Mouse (Mus musculus): ENCODE measurements around the gene Ckm. TPM values are rescaled to one million over a fixed set of nuclear protein-coding genes. Genes with fewer than 3 reads are reported as not detected.

Ckm gene
- total and polyA plus RNA-seq, 3 experiments: not detected

DNA sequence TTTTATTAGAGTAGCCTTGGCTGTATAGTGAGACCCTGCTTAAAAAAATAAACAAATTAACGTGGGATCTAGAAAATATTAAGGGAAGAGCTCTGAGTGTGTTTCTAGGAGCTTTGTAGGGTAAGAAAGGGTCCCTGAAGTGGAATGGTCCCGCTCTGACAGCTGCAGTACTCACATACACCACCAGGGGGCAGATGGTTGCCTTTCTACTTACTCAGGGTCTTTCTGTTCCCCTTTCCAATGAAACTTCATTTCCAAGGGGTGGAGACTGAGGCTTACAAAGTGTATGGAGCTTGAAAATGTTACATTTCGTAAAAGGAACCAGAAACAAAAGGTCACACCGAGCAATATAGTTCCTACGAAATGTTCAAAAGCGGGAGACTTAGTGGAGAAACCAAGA is 56.9 kb downstream of the Ckm start:
- H3K9me3 ChIP-seq (replicated peaks; ENCODE audit: insufficient read depth, low read length): no peaks in the 10 kb centered on the region
- DNase-seq (ENCODE audit: low read depth, low spot score): peak; percentile 83
- no peak overlapping the region for H3K4me3 ChIP-seq (ENCODE audit: control insufficient read depth in 1 of 2, insufficient read depth in 1 of 2, low read depth in 2 of 2, low read length in 2 of 2)
- peaks cover 7% of the 10 kb centered on the region for H3K79me2 ChIP-seq (ENCODE audit: control insufficient read depth, insufficient read depth, low read length, poor library complexity)
- H3K27ac ChIP-seq (ENCODE audit: control insufficient read depth, low read depth, low read length): no peak overlapping the region
- H3K4me1 ChIP-seq (ENCODE audit: control insufficient read depth in 1 of 2, insufficient read depth in 2 of 2, low read length in 2 of 2): peaks cover 0 to 8% of the 10 kb centered on the region in 2 experiments; a peak in 1 of 4 replicates
- H3K36me3 ChIP-seq (ENCODE audit: control insufficient read depth in 1 of 2, insufficient read depth in 2 of 2, low read length in 2 of 2): peaks cover 0 to 4% of the 10 kb centered on the region in 2 experiments; a peak in 1 of 4 replicates
- H3K27me3 ChIP-seq (ENCODE audit: control insufficient read depth in 1 of 2, insufficient read depth in 2 of 2, low read length in 2 of 2): no peaks in the 10 kb centered on the region
- H3K9ac ChIP-seq (ENCODE audit: control insufficient read depth, low read depth, low read length, poor library complexity, severe bottlenecking): no peak overlapping the region
- TF ChIP-seq ZKSCAN1 (IDR thresholded peaks at IDR 0.05; ENCODE audit: low read depth, low read length): no peak
- TF ChIP-seq RAD21 (IDR thresholded peaks at IDR 0.05; ENCODE audit: low read depth, low read length): peak; percentile 56
- TF ChIP-seq GATA1 (IDR thresholded peaks at IDR 0.05; ENCODE audit: low read depth, low read length): no peak
- TF ChIP-seq JUND (IDR thresholded peaks at IDR 0.05; ENCODE audit: low read depth, low read length): no peak
- TF ChIP-seq ZNF384 (IDR thresholded peaks at IDR 0.05; ENCODE audit: low read depth, low read length): no peak
- no peak for TF ChIP-seq BHLHE40 (IDR thresholded peaks at IDR 0.05; ENCODE audit: borderline replicate concordance, low read depth, low read length)
- TF ChIP-seq MXI1 (IDR thresholded peaks at IDR 0.05; ENCODE audit: low read depth, low read length): no peak
- no peak for TF ChIP-seq NELFE (IDR thresholded peaks at IDR 0.05; ENCODE audit: low read depth, low read length)
- peak; percentile 78 for TF ChIP-seq SMC3 (IDR thresholded peaks at IDR 0.05; ENCODE audit: low read depth, low read length)
- no peak for TF ChIP-seq POLR2AphosphoS2 (IDR thresholded peaks at IDR 0.05; ENCODE audit: low read length)
- no peak for TF ChIP-seq TBP (IDR thresholded peaks at IDR 0.05; ENCODE audit: low read depth, low read length)
- TF ChIP-seq UBTF (IDR thresholded peaks at IDR 0.05; ENCODE audit: borderline replicate concordance, insufficient read depth, low read depth, low read length): no peak
- peak; percentile 69; the same call in 1 of the 2 replicates for TF ChIP-seq SIN3A (IDR thresholded peaks at IDR 0.05; ENCODE audit: low read length)
- TF ChIP-seq GABPA (IDR thresholded peaks at IDR 0.05; ENCODE audit: low read depth, low read length): no peak
- peak; percentile 77 to 99 (median 88) for TF ChIP-seq CTCF (IDR thresholded peaks at IDR 0.05 in 2 of 3, conservative IDR thresholded peaks at IDR 0.05 in 1 of 3; ENCODE audit: control insufficient read depth in 1 of 3, insufficient read depth in 1 of 3, low read depth in 2 of 3, low read length in 3 of 3, poor library complexity in 1 of 3, severe bottlenecking in 1 of 3)
- TF ChIP-seq USF2 (IDR thresholded peaks at IDR 0.05; ENCODE audit: borderline replicate concordance in 1 of 2, insufficient read depth in 1 of 2, low read depth in 1 of 2, low read length in 2 of 2): no peak
- TF ChIP-seq MAZ (IDR thresholded peaks at IDR 0.05; ENCODE audit: low read depth, low read length): no peak
- TF ChIP-seq EP300 (IDR thresholded peaks at IDR 0.05; ENCODE audit: low read depth in 1 of 2, low read length in 2 of 2): no peak
- TF ChIP-seq MYB (IDR thresholded peaks at IDR 0.05; ENCODE audit: low read depth, low read length): no peak
- TF ChIP-seq ZC3H11A (IDR thresholded peaks at IDR 0.05; ENCODE audit: low read depth, low read length): peak; percentile 39
- TF ChIP-seq USF1 (IDR thresholded peaks at IDR 0.05; ENCODE audit: low read depth, low read length): no peak
- TF ChIP-seq NRF1 (IDR thresholded peaks at IDR 0.05; ENCODE audit: insufficient read depth, low read depth, low read length, poor library complexity, severe bottlenecking): no peak
